Mouse (Mus musculus): ENCODE results near the gene Tat.

- TF ChIP-seq RCOR1 (IDR thresholded peaks at IDR 0.05; ENCODE audit: low read depth, low read length) (no peak), CTCF (IDR thresholded peaks at IDR 0.05 in 2 of 3, conservative IDR thresholded peaks at IDR 0.05 in 1 of 3; ENCODE audit: control insufficient read depth in 1 of 3, insufficient read depth in 1 of 3, low read depth in 2 of 3, low read length in 3 of 3, poor library complexity in 1 of 3, severe bottlenecking in 1 of 3) (no peak), KAT2A (conservative IDR thresholded peaks at IDR 0.05; ENCODE audit: low read depth, low read length) (no peak), ZMIZ1 (IDR thresholded peaks at IDR 0.05; ENCODE audit: low read depth, low read length) (no peak)
These were observed 44.1 kb downstream of the Tat start for GRCm38 (mm10) chr8:110034331-110034730.
